Mouse (Mus musculus): Measurements from ENCODE around the gene Btbd17. TPM values are rescaled to one million over a fixed set of nuclear protein-coding genes. Genes with fewer than 3 reads are reported as not detected.

The Btbd17 gene
- total RNA-seq, 1 experiment from 2014 or later: not detected

DNA sequence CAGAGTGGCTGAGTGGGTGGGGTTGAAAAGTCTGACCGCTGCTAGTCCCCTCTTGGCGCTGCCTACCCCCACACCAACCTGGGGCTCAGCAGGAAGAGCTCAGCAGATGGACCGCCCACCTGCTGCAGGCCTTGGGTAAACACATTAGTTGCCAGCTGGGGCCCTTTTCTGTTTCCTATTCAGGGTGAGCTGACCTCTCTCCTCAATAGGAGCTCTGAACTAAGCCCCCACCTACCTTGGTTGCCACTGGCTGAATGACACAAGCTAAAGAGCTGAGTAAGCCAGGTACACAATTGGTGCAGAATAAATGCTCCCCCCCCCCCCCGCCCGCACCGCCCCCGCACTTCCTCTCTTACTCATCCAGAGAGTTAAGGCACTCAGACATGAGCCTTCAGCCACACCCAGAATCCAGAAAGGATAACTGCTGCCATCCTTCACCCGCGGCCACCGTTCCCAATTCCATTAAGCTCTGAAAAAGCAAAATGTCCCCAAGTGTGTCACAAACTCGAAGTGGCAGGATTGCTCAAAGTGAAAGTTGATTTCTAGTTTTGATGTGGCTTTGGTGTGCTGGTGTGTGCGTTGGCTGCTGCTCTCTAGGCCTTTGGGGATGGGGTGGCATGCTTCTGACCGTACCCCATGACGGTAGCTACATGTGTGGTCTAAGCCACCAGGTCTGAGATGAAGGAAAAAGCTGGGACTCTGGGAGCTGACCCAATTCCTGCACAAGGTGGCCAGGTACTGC is 12.1 kb upstream of the Btbd17 start:
- peak; percentile 16; the same call in 1 of the 2 replicates for ATAC-seq (ENCODE audit: extremely low read depth, insufficient number of reproducible peaks, low FRiP score, poor library complexity, severe bottlenecking)

DNA sequence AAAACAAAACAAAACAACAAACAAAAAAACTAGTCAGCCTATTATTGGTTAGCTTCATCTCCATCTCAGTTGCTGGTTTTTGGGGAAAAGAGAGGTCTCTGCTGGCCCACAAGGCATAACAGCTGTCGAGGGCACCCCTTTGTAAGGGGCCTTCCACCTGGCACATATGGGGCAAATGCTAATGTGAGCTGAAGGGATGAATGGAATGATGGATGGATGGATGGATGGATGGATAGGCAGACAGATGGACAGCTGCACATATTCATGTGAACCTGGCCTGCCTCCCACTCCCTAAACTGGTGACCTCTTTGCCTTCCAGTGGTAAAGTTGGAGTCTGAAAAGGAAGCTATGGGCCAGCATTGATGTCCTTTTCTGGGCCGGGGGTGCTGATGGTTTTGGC is 11.3 kb upstream of the Btbd17 start:
- ATAC-seq (ENCODE audit: extremely low read depth, insufficient number of reproducible peaks, low FRiP score, poor library complexity, severe bottlenecking): no peak

- no peak for ATAC-seq (ENCODE audit: extremely low read depth, insufficient number of reproducible peaks, low FRiP score, poor library complexity, severe bottlenecking)
Observed at GRCm38 (mm10) chr11:114803990-114804389, 8.2 kb upstream of the Btbd17 start.

DNA sequence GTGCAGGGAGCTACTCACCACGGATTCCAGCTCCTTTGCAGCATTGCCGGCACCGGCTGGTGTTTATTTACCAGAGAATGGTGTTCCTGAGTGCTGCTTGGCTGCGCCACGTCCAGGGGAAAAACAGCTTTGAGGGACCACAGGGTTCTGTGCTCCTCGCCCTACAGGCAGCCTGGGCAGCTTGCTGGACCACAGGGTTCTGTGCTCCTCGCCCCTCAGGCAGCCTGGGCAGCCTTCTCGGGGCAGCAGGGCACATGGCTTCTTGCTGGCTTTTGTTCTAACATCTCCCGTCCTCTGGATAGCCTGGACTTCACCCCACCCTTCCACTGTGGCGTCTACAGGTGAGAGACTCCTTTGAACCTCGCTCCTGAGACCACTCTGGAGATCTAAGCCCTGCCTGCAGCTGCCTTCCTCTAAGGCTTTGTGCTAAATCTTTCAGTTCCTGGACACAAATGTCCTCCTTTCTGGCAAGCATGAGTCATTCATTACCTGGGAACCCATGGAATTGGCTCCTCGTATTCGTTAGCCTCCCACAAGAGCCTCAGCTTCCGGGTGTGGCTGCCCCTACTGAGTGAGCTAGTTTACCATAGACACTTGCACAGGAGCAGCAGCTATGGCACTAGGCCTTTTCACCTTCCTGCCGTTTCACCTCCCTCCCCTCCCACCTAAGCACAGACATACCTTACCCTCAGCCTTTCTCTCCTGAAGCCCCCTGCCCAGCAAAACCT is 7.0 kb upstream of the Btbd17 start:
- ATAC-seq (ENCODE audit: extremely low read depth, insufficient number of reproducible peaks, low FRiP score, poor library complexity, severe bottlenecking): no peak

DNA sequence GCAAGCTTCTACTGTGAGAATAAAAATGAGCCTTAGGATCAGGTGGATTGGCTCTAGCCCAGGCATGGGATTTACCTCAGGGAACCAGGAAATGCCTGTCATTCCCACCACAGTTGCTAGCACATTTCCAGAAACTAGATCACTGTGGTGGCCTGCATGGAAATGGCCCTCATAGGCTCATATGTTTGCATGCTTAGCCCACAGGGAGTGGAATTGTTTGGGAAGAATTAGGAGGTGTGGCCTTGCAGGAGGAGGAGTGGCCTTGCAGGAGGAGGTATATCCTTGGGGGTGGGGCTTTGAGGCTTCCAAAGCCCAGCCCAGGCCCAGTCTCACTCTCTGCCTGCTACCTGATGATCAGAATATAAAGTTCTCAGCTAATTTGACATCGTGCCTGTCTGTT is 6.2 kb upstream of the Btbd17 start:
- no peak for ATAC-seq (ENCODE audit: extremely low read depth, insufficient number of reproducible peaks, low FRiP score, poor library complexity, severe bottlenecking)

DNA sequence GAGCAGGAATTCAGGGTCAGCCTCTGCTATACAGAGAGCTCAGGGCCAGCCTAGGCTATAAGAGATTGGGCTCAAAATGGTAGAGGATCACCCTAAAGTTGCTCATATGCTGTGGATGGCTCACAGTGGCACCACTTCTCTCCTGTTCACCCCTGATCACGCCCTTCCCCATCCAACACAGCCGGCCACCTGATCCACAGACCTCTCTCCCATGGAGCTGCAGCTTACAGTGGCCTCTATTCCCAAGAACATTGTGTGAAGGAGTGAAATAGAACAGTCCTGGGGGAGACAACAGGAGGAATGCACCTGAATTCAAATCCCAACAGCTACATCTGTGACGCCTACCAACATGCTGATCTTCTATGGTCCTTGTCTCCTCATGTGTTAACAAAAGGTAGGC is 2.9 kb upstream of the Btbd17 start, which contains the start of gene Gpr142:
Gene Gpr142, plus strand, starts transcription at position 301 of the 400 bp plus-strand sequence.
- no peak for ATAC-seq (ENCODE audit: extremely low read depth, insufficient number of reproducible peaks, low FRiP score, poor library complexity, severe bottlenecking)

DNA sequence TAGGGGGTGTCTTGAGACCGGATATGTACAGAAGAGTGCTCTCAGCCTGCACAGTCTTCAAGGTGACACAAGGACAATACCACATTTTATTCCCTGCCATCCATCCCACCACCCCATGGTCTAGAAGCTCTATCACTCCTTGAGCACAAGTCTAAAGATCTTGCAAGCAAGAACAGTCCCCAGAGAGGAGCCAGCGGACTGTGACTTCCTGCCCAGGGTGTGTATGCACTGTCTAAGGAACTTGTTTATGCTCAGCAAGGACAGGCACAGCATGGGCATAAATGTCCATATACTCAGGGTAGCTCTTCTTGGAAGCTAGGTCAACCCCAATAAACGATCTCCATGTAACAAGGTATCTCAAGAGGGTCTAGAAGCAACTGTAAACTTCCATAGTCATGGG is 2.2 kb upstream of the Btbd17 start:
- peak; percentile 47; the same call in 1 of the 2 replicates for ATAC-seq (ENCODE audit: extremely low read depth, insufficient number of reproducible peaks, low FRiP score, poor library complexity, severe bottlenecking)

- no peak for ATAC-seq (ENCODE audit: extremely low read depth, insufficient number of reproducible peaks, low FRiP score, poor library complexity, severe bottlenecking)
Observed at GRCm38 (mm10) chr11:114797176-114797575, 1.4 kb upstream of the Btbd17 start.

- no peak for ATAC-seq (ENCODE audit: extremely low read depth, insufficient number of reproducible peaks, low FRiP score, poor library complexity, severe bottlenecking)
Observed at GRCm38 (mm10) chr11:114795231-114795746, 456 bp downstream of the Btbd17 start.

DNA sequence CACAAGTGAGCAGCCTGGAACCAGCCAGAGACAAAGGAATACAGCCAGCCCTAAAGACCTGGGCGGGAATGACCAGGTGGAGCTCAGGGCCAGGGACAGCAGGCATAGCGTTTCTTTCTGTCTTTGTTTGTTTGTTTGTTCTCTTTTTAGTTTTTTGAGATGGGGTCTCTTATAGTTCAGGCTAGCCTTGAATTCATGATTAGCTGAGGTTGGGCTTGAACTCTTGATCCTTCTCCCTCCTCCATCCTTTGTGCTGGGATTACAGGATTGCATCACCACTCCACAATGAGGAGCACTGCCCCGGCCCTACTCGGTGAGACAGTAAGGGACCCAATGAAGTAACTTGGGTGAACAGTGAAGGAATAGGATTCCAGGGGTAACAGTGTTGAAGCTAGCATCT is 1.1 kb downstream of the Btbd17 start:
- no peak for ATAC-seq (ENCODE audit: extremely low read depth, insufficient number of reproducible peaks, low FRiP score, poor library complexity, severe bottlenecking)

GRCm38 (mm10) chr11:114793868-114794545 is 1.7 kb downstream of the Btbd17 start:
- ATAC-seq (ENCODE audit: extremely low read depth, insufficient number of reproducible peaks, low FRiP score, poor library complexity, severe bottlenecking): no peak

DNA sequence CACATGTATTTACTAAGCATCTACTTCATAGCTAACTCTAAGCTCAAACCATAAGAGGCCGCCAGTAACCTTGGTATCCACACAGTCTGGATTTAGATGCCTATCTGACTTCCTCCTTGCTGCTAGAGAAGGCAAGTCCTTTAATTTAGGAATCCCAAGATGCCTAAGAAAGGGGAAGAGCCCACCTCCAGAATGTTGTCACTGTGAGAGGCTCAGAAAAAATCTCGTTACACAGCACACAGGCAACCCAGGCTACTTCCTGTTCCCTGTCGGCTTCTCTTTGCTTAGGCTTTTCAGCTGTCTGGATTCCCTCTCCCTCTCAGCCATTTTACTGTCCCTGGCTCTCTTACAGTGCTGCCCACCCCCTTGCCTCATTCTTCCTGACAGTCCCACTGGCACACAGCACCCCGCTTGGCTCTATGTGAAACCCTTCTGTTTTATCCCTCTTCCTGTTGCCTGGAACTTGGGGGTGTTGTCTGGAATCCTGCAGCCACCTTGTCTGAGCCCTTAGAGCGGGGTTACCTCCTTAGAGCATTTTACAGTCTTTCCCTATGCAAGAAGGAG is 2.7 kb downstream of the Btbd17 start:
- no peak for ATAC-seq (ENCODE audit: extremely low read depth, insufficient number of reproducible peaks, low FRiP score, poor library complexity, severe bottlenecking)

DNA sequence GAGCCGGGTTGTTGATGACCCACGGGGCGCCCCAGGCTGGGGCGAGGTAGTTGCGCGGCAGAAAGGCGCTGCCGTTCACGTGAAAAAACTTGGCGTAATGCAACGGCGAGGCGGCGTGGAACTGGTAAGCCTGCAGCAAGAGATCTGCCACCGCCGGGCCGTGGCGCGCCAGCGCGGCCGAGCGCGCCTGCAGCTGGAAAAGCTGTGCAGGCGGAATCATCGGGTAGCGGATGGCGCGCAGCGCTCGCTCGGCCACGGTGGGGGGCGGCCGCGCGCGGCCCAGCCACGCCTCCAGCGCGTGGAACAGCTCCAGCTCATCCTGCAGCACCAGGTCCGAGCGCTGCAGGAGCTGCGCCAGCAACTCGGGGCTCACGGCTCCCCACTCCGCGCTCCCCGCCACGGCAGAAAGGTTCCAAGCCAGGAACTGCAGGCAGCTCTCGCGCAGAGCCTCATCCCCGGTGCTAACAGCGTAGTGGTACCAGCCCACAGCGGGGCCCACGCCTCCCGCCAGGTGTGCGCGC is 3.8 kb downstream of the Btbd17 start:
- no peak for ATAC-seq (ENCODE audit: extremely low read depth, insufficient number of reproducible peaks, low FRiP score, poor library complexity, severe bottlenecking)

- ATAC-seq (ENCODE audit: extremely low read depth, insufficient number of reproducible peaks, low FRiP score, poor library complexity, severe bottlenecking): no peak
Observed at GRCm38 (mm10) chr11:114791351-114791889, 4.3 kb downstream of the Btbd17 start.

DNA sequence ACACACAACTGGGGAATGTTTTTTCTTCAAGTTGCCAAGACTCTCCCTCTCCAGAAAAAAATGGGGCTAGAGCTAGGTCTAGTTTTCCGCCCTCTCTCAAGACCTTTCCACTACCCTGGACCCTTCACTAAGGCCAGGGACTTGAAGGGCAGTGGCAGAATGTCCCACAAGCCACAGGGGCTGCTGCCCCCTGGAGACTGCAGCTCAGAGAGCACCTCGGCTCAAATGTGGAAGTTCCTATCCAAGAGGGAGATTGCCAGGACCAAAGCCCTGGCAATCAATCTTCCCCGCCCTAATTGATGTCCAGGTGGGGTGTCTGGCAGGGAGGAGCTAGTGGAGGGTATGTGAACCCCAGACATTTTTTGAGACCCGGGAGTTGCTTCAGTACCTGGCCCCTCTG is 4.9 kb downstream of the Btbd17 start:
- ATAC-seq (ENCODE audit: extremely low read depth, insufficient number of reproducible peaks, low FRiP score, poor library complexity, severe bottlenecking): no peak

GRCm38 (mm10) chr11:114790171-114790570 is 5.6 kb downstream of the Btbd17 start:
- no peak for ATAC-seq (ENCODE audit: extremely low read depth, insufficient number of reproducible peaks, low FRiP score, poor library complexity, severe bottlenecking)

DNA sequence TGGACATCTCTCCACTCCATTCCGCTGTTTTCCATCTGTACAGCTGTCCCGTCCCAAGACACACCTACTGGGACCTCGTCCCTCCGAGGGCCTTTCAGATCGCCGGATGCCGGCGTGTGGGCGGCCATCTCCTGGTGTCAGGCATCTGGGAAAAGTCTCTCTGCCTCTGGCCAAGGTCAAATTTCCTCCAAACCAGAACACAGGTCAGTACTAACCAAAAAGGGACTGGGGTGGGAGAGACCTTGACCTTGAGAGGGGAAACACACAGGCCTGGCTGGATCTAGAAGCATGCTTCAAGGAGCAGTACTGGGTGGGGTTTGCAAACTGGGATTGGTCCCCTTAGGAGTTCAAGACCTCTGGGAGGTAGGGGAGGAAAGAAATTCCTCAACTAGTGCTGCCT is 6.0 kb downstream of the Btbd17 start:
- ATAC-seq (ENCODE audit: extremely low read depth, insufficient number of reproducible peaks, low FRiP score, poor library complexity, severe bottlenecking): no peak

DNA sequence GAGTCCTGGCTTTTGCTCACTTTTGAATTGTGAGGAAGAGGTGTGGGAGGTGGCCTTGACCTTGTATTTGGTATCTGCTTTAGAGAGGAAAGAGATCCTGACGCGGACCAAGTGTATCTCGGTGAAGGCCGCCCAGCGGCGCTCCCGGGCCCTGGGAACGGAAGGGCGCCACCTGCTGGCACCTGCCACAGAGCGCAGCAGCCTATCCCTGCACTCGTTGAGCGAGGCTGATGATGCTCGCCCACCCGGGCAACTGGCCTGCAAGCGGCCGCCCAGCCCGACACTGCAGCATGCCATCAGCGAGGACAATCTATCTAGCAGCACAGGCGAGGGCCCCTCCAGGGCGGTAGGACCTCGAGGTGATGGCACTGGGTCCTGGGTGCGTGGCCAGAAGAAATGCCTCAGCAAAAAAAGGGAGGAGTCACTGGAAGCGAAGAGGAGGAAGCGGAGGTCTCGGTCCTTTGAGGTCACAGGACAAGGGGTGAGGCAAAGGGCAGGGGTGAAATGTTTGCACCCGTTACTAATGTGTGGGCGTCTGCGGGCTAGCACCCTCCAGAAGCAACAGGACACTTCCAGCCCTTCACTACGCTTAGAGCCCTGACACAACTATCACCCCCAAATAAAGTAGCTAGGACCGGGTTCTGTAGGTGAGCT is 6.6 kb downstream of the Btbd17 start:
- ATAC-seq (ENCODE audit: extremely low read depth, insufficient number of reproducible peaks, low FRiP score, poor library complexity, severe bottlenecking): peak; percentile 59
